Mouse (Mus musculus) CD8-positive naive resting alpha-beta T cell, adult 2 months (primary cell): Measurements from ENCODE around the gene Pank2.
A peak's percentile ranks its signal among the peaks of the same experiment; 100 is the strongest.

Experiments
- DNase-seq, 2 experiments: peaks; one replicate each; pipeline ENCODE4 v3.0.0; 2022; ENCODE audit warnings: low read depth in 2 of 2, low spot score in 2 of 2

Gene Pank2

DNA sequence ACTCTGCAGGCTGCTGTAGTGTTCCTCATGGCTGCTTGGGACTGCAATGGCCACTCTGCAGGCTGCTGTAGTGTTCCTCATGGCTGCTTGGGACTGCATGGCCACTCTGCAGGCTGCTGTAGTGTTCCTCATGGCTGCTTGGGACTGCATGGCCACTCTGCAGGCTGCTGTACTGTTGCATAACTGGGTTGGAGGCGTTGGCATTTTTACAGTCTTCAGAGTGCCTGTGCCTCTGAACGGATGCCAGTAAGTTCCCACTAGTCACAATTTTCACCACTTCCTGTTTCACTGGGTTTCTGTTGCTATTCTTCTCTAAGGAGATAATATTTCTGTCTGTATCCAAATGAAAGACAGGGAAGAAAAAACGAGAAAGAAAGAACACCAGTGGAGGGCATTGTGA lies 58.9 kb downstream of the Pank2 start:
- DNase-seq, result peak in 1 of 2 experiments; percentile 20

DNA sequence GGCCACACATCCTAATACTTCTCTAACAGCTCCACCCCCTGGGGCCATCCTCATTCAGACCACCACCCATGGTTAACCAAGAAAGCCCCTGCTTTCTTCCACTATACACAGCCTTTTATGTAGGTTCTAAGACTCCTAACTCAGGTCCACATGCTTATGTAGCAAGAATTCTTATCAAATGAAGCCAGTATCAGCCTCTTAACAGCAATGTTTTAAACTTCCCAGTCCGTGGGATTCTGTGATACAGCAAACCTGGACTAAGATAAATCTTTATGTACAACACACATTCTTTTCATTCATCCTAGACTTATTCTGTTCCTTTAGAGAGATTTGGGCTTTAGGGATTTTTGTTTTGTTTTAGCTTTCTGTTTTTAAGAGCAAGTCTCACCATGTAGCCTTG lies 61.4 kb downstream of the Pank2 start:
- DNase-seq, result no peak

GRCm38 (mm10) chr2:131326044-131326443 lies 63.7 kb downstream of the Pank2 start:
- DNase-seq, result no peak

DNA sequence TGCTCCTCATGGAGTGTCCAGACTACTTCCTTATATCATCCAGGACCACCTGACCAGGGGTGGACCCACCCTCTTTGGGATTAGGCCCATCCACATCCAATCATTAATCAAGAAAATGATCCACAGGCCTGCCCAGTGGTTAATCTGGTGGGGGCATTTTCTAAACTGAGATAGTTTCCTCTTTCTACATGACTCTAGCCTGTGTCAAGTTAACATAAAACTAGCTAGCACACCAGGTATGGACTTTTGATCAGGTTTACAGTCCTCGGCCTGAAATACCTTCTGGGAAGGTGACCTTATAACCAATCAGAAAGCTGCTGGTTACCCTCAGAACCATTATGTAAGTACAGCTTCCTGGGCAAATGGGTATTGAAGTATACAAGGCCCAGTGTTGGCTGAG lies 66.7 kb downstream of the Pank2 start:
- no peak for DNase-seq

GRCm38 (mm10) chr2:131330548-131330947 lies 68.3 kb downstream of the Pank2 start:
- no peak for DNase-seq

- DNase-seq, result no peak
Observed at GRCm38 (mm10) chr2:131337602-131338001, 75.3 kb downstream of the Pank2 start.

- DNase-seq, result no peak
Observed at GRCm38 (mm10) chr2:131344449-131344848, 82.2 kb downstream of the Pank2 start.

DNA sequence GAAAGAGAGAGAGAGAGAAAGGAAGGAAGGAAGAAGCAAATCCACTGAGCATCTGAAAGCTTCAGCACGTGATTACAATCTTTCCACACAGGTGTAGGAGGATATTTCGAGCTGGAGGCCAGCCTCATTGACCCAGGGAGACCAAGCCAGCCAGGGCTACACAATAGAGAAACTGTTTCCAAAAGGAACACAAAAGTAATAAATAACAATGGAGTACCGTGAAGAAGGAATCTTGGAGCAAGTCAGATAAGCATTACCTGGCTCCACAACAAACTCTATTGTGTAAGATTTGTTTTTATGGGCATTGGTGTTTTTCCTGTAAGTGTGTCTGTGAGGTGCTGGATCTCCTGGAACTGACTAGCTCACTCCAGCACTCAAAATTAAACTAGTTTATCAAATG lies 83.3 kb downstream of the Pank2 start:
- no peak for DNase-seq
